ENCODE assay signal across 17 mouse cellular contexts in the genomic region with DNA sequence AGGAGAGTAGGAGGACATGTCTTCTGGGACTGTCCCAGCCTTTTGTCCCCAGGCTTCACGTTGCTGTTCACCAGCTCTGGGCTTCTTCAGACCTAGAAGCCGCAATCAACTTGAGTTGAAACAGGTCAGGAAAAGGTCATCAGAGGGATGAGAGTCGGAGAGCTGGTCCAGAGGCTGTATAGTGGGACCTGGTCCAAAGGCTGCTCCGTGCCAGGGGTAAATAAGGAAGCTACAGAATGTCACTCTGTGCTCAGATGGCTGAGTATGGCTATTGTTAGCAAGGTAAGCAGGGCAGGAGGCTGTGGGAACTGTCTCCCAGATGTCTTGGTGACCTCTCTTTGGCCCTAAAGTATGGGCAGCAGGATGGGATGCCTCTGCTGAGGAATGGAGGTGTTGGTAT. TPM values are rescaled to one million over a fixed set of nuclear protein-coding genes. Genes with fewer than 3 reads are reported as not detected.
DNase-seq lines count a peak whose midpoint lies in the region; ATAC-seq lines count a peak whose summit lies in the region.
"Had no signal": no experiment of that assay in that cellular context is flagged by ENCODE, and none has a peak within 500 bp of the region (broad histone marks: within the 10 kb centered on the region; RNA-seq: fewer than 3 reads in every experiment).

No protein-coding gene starts in this region.

- DNase-seq in heart, postnatal 4 days: peak; percentile 21
- DNase-seq in heart, postnatal 14 days: no peak
- peak; percentile 25 for DNase-seq in lung, postnatal 14 days
- no peak for DNase-seq in lung, postnatal 10 days
- no peak for DNase-seq in kidney, adult 18-20 months
- DNase-seq: adrenal gland, adult 2 months; adrenal gland, postnatal 25 days; cerebellum, adult 18-20 months; cerebellum, postnatal 10 days; embryo, embryonic 11 days; gastrocnemius, postnatal 36 days; heart, adult 11 months had no signal

- 0 out of 2 replicates have a peak, but pooled peaks have one; percentile 8 for ATAC-seq in common myeloid progenitor, adult 5-6 weeks (replicated peaks; ENCODE audit: low read depth, poor library complexity, severe bottlenecking)
- ATAC-seq: activated CD4-positive, CD25-positive, alpha-beta regulatory T cell, adult 4 months; forebrain, embryonic 15.5 days; hindbrain, postnatal 0 days; Patski had no signal

- intact Hi-C loops in heart, postnatal 14 days (cut with DNase I): no loop called here

RNA-seq across cellular contexts. Expression of gene Fadd, which starts 22.5 kb away (rescaled TPM):
- 10 to 100 TPM; 16.6 to 16.7 TPM for total RNA-seq in heart, postnatal 4 days (2021)
- 1 to 10 TPM; 7.0 to 7.2 TPM for total RNA-seq in heart, postnatal 14 days (2021)
- 7.1 and 8.3 TPM in 2 replicates for total RNA-seq in common myeloid progenitor, adult 5-6 weeks (2017)

RNA-seq across cellular contexts. Expression of gene Ppfia1, which starts 51.2 kb away (rescaled TPM):
- 10 to 100 TPM; 94.6 to 99.9 TPM for total RNA-seq in heart, postnatal 4 days (2021)
- total RNA-seq in heart, postnatal 14 days (2021): 10 to 100 TPM; 46.3 to 54.8 TPM
- 53.3 and 66.6 TPM in 2 replicates for total RNA-seq in common myeloid progenitor, adult 5-6 weeks (2017)

Comparison
In these comparisons a context has a peak if more than half of its experiments do, and no peak if none do; other contexts are left out.
1. DNase-seq: peak in heart, postnatal 4 days (single experiment) and lung, postnatal 14 days (single experiment); none in heart, postnatal 14 days (0 of 2), lung, postnatal 10 days (single experiment) and kidney, adult 18-20 months (single experiment).